Mouse (Mus musculus) thymus, adult 2 months (tissue): ENCODE results near the gene Rab24.

Source experiments
- CTCF ChIP-seq: fragments of 200-500 bp; IDR thresholded peaks from 2 replicates; pipeline ENCODE4 v1.5.1; 2012; ENCODE audit warnings: mild to moderate bottlenecking, control low read depth, low read length, moderate library complexity, borderline replicate concordance; ENCODE audit not compliant: control insufficient read depth, poor library complexity, insufficient read depth; ENCODE audit errors: extremely low read depth
- POLR2A ChIP-seq: fragments of 200-500 bp; IDR thresholded peaks from 2 replicates; pipeline ENCODE4 v1.6.1; 2012; ENCODE audit warnings: mild to moderate bottlenecking, low read length, control low read depth, moderate library complexity; ENCODE audit not compliant: control insufficient read depth, poor library complexity, insufficient read depth; ENCODE audit errors: extremely low read depth

DNA sequence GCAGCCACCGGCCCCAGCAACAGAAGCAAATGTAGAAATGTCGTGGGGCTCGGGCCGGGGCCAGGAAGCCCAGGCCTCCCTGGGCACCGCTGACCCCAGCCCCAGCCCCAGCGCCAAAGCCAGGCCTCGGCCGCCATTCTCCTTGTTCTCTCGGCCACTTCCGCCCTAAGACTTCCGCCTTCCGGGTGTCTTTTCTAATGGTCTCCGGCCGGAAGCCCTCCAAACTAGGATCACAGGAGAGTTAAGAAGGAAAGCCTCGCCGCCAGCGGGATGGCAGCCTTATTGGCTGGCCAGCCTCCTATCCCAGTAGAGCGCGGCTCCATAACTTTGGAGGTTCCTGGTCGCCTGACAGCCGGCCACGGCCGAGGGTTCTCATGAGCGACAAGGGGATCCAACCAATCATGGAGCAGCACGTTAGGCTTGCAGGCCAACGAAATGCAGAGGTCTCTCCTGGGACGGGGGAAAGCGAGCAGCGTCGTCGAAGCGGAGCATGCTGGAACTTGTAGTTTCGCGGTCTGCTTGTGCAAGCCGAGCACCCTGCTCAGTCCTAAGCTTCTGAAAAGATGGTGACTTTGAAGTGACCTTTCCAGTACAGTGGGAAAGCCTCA is 40.8 kb upstream of the Rab24 start, which contains the start of gene Lman2:
- TF ChIP-seq POLR2A (peak; percentile 65; the same call in 1 of the 2 replicates), CTCF (peak; percentile 31; the same call in 1 of the 2 replicates)
